Mouse (Mus musculus) monocyte, adult 2 months (primary cell): ENCODE measurements around the gene Ttc6.

Source experiments
- DNase-seq, 2 experiments: peaks; one replicate each; pipeline ENCODE4 v3.0.0; 2022; ENCODE audit warnings: low spot score in 2 of 2, low read depth in 1 of 2

The Ttc6 gene

DNA sequence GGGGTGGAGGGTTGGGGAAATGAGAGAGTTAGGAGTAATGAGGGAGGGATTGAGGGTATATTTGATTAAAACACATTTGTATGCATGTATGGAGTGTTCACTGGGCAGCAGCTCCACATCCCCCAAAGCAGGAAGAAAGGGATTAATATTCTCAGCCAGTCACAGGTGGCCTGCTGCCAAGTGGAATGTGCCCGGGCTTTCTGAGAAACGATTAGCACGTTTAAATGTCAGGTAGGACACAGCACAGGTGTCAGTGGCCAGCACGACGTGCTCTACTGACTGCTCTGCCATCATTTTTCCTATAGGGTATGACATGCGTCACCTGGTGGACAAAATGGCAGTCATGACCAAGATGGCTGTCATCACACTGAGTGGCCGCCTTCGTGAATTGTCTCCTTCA is 86.8 kb downstream of the Ttc6 start:
- no peak for DNase-seq

DNA sequence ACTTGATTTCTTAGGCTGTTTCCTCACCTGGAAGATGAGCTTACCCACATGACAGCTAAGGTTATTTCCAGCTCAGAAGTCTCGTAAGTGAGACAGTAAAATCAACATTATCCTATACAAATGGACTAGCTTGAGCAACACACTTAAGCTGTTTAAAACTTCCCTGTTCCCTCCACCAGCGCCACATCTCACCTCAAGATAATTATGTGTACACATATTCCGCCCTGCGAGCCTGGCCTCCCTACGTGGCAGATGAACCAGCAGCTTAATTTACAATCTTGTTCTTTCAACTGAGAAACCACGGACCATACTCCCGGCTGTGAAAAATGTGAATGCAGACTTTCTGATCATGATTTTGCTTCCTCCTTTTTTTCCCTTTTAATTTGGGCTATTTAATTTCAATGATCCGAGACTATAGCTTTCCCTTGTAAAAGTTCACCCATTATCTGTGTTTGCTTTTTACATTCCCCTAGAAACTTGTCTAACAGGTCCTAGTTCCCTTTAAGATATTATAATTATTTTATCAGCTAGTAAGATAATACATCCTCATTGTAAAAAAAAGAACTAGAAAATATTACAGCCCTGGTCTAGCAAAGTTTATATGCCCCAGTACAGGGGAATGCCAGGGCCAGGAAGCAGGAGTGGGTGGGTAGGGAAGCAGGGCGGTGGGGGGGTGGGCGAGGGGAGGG is 99.2 kb downstream of the Ttc6 start:
- no peak for DNase-seq

DNA sequence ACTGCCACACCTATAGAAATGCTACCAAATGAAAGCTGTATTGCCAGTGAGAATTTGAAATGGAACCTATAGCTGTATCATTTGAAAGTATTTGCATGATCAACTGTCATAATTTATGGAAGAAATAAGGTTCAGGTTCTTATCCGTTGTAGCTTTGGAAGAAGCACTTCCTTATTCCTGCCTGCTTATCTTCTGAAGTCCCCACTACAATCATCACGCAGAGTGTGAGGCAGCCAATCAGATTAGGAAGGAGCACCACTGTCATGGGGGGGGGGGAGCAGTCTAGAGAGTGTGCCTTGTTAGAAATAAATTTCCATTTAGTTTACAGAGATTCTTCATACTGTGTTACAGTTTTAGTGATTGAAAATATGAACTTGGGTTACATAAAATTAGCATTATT is 108.5 kb downstream of the Ttc6 start:
- DNase-seq, result no peak

DNA sequence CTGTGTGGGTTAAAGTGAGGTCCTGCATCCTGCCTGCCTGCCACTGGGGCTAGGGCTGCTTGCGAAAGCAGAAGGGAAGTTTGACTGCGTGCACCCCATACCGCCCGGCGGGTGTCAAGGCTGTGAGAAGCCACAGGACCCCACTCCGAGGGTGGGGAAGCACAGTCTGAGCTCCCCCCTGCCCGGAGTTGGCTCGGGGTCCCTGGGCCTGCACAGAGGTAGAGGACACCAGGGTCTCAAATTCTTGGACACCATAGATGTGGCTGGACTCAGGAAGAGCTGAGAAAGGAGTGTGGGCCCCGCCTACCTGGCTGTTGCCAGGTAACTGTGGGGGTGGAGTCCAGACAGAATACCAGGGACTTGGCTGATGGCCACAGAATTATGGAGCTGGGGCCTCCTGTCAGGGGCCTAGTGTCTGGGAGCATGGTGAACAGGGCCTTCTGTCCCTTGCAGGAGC is 121.1 kb downstream of the Ttc6 start:
- no peak for DNase-seq

DNA sequence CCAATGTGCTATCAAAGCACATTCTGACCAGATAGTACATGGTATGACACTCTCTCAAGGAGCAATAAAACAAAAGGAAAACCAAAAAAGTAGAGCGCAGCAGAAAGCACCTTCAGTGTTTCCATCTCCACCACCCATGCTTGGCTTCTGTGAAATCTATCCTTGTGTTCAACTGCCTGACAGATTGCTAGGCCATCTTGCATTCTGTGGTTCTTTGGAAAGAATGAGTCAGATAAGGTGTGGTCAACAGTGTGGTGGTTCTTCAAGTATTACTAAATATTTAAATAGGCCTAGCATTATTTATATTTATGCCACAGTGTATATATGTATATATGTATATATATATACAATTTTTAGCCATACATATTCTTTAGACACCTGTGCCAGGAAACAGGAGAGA is 146.1 kb downstream of the Ttc6 start:
- no peak for DNase-seq

DNA sequence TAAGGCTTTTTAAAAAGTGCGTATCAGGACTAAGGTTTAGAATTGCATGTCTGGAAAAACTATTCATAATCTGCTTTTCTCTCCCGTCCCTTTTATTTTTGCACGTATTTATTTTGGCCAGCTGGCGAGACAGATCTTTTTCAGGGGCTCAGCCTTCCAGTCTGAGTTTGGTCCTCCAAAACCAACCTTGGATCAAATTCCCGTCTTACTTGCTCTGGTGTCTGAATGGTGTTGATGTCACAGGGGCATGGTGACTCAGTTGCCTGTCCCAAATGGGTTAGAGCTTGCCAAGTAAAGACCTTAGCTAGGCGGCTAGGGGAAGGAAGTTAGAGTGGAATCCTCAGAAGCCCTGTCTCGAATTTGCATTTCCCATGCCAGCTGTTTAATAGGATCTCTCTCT is 200.8 kb downstream of the Ttc6 start:
- no peak for DNase-seq

DNA sequence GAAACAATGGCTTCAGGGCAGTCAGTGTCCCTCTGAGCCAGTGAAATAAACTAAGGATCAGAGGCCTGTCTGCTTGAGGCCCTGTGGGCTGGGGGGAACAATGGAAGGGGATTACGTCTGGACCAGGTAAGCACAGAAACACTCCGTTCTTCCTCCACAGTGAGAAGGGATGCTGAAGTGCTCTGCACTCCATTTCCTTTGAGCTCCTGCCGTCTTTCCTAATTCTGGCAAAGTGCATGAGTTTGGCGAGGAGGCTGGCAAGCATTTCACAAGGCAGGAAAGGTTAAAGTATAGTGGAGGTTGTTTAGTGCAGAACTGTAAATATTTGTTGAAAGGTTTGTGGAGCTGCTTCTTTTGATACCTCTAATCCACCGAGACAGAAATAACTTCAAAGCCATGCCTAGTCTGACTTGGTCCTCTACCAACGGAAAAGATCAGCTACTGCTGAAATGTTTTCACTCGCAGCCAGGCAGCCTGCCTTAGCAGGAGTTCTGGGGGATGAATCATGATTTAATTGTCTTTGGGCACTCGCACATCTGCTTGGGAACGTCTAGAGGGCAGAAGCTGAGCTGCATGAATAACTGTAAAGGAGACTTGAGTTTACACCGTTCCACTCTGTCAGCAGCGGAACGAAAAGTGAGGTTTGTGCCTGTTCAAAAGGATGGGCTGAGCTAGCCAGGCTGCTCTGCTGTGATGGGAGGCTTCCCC is 212.5 kb downstream of the Ttc6 start:
- no peak for DNase-seq

DNA sequence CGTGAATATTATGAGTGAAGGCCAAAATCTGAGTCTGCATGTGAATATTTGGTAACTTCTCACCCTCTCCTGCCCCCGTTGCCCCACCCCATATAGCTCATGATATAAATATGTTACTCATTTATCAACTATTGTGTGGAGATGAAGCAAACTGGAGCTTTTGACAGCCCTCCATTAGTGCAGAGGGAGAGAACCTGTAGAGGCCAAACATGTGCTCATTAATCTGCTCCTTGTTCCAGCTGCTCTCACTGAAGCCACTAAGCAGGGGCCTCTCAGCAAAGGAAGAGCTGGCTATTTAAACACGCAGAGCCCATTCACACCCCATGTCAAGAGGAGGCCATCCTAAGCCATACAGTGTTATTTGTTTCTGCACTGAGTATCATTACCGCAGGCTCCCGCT is 218.0 kb downstream of the Ttc6 start:
- DNase-seq, result no peak

DNA sequence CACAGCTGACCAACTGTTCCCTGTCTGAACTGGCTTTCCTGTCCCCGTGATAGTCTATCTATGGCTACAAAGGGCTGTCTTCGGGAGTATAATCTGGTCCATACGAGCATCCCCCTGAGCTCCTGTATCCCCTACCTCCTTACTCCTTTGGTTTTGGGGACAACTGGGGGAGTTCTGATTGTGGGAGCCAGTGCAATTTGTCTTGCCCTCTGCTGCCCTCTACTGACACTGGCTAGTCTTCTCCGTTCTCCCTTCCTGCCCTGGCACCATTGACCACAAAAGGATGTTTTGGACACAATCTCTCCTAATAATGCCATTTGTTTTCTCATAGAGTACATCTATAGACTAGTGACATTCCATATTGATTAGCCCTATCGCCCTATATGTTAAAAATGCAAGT is 223.6 kb downstream of the Ttc6 start:
- DNase-seq, result no peak
